Mouse (Mus musculus) myocyte (in vitro differentiated cells): ENCODE results near the gene Ankk1.

Experiments
- MAX ChIP-seq: IDR thresholded peaks from one replicate; pipeline ENCODE4 v1.6.1; 2011; ENCODE audit warnings: low read depth, mild to moderate bottlenecking, control low read depth
- POLR2A ChIP-seq: IDR thresholded peaks from one replicate; pipeline ENCODE4 v1.6.1; 2011; ENCODE audit warnings: low read depth, mild to moderate bottlenecking, control low read depth, moderate library complexity; ENCODE audit not compliant: insufficient read length

GRCm38 (mm10) chr9:49450491-49450890, 23.7 kb upstream of the Ankk1 start:
- TF ChIP-seq POLR2A (no peak), MAX (no peak)
